Mouse (Mus musculus): ENCODE data around the gene Klf17.

GRCm38 (mm10) chr4:117782908-117783307 is 17.5 kb upstream of the Klf17 start:
- no peak for TF ChIP-seq CTCF (IDR thresholded peaks at IDR 0.05; ENCODE audit: insufficient read depth, low read depth, low read length)
- no peak for TF ChIP-seq POLR2A (IDR thresholded peaks at IDR 0.05; ENCODE audit: insufficient read depth, low read depth, low read length)

All from olfactory bulb, adult 2 months (tissue).